Mouse (Mus musculus): ENCODE results near the gene Gm42688. TPM values are rescaled to one million over a fixed set of nuclear protein-coding genes. Genes with fewer than 3 reads are reported as not detected.

Gene Gm42688
- polyA plus RNA-seq, 1 experiment from 2014 or later = 1.2 TPM

DNA sequence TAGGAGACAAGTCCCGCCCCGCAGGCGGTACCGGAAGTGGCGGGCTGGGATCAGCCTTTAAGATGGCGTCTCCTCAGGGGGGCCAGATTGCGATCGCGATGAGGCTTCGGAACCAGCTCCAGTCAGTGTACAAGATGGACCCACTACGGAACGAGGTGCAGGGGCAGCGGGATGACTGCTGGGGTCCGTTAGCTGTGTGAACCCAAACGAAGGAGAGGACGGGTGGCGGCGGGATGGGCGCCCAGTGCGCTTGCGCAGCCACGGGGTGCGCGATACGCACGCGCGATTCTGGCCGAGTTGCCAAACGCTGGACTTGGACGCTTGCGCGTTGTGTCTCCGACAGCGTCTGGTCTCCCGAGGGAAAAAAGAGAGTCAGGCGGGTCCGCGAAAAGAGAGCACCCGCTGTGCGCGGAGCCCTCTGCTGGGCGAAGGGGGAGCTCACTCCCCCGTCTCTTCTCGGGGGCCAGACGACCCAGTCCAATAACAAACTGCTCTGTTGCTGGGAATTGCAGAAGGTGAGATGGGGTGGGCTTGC lies 23.0 kb upstream of the Gm42688 start:
- 0 out of 2 replicates have a peak, but pooled peaks cover 6% of the 10 kb centered on the region for H3K36me3 ChIP-seq (ENCODE audit: control insufficient read depth, insufficient read depth, low read length)
- WGBS (ENCODE audit: insufficient replicate concordance) = under 1% methylated on average over 46 of the region's 46 CpGs
- peaks cover 51% of the 10 kb centered on the region for H3K27me3 ChIP-seq (ENCODE audit: control insufficient read depth, insufficient read depth, low read length)
- peak overlapping the region; percentile 85 for H3K9ac ChIP-seq (ENCODE audit: low read depth, low read length)
- H3K4me3 ChIP-seq (ENCODE audit: low read depth, low read length) = peak overlapping the region; percentile 73
- peak; percentile 93 for ATAC-seq (replicated peaks; ENCODE audit: insufficient number of reproducible peaks, low FRiP score, low TSS enrichment)
- peak overlapping the region; percentile 96 for H3K4me2 ChIP-seq
- no peaks in the 10 kb centered on the region for H3K4me1 ChIP-seq (ENCODE audit: control insufficient read depth, insufficient read depth, low read length)
- no peaks in the 10 kb centered on the region for H3K9me3 ChIP-seq (replicated peaks; ENCODE audit: control insufficient read depth, low read length)
- peak overlapping the region; percentile 77 for H3K27ac ChIP-seq (ENCODE audit: low read depth, low read length)

DNA sequence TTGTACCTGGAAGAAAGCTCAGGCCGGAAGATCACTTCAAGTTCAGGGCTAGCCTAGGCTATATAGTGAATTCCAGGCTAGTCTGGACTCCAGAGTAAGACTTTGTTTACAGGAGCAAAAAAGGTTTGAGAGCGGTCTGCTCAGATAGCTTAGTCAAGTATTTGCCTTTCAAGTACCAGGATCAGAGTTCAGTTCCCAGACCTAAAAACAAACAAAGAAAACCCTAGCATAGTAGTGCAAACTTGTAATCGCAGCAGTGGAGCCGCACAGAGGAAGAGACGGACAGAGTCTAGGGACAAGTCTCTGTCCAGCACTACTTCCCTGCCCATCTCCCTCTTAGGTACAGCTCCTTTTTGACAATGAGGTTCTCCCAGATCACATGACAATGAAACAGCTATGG lies 21.2 kb upstream of the Gm42688 start:
- 91% methylated on average over 5 of the region's 5 CpGs for WGBS (ENCODE audit: insufficient replicate concordance)
- peaks cover 52% of the 10 kb centered on the region for H3K27me3 ChIP-seq (ENCODE audit: control insufficient read depth, insufficient read depth, low read length)
- H3K9me3 ChIP-seq (replicated peaks; ENCODE audit: control insufficient read depth, low read length) = no peaks in the 10 kb centered on the region
- H3K36me3 ChIP-seq (ENCODE audit: control insufficient read depth, insufficient read depth, low read length) = 0 out of 2 replicates have a peak, but pooled peaks cover 6% of the 10 kb centered on the region
- no peak overlapping the region for H3K9ac ChIP-seq (ENCODE audit: low read depth, low read length)
- no peaks in the 10 kb centered on the region for H3K4me1 ChIP-seq (ENCODE audit: control insufficient read depth, insufficient read depth, low read length)
- H3K4me2 ChIP-seq = no peak overlapping the region
- H3K27ac ChIP-seq (ENCODE audit: low read depth, low read length) = no peak overlapping the region
- no peak overlapping the region for H3K4me3 ChIP-seq (ENCODE audit: low read depth, low read length)
- no peak for ATAC-seq (replicated peaks; ENCODE audit: insufficient number of reproducible peaks, low FRiP score, low TSS enrichment)

GRCm38 (mm10) chr6:83083497-83083896 lies 17.9 kb upstream of the Gm42688 start:
- no peak for ATAC-seq (replicated peaks; ENCODE audit: insufficient number of reproducible peaks, low FRiP score, low TSS enrichment)
- Histone ChIP-seq H3K4me3 (ENCODE audit: low read depth, low read length) (no peak overlapping the region), H3K9ac (ENCODE audit: low read depth, low read length) (no peak overlapping the region), H3K4me1 (ENCODE audit: control insufficient read depth, insufficient read depth, low read length) (peaks cover 13% of the 10 kb centered on the region), H3K27me3 (ENCODE audit: control insufficient read depth, insufficient read depth, low read length) (peaks cover 65% of the 10 kb centered on the region), H3K9me3 (replicated peaks; ENCODE audit: control insufficient read depth, low read length) (no peaks in the 10 kb centered on the region), H3K36me3 (ENCODE audit: control insufficient read depth, insufficient read depth, low read length) (0 out of 2 replicates have a peak, but pooled peaks cover 6% of the 10 kb centered on the region), H3K27ac (ENCODE audit: low read depth, low read length) (no peak overlapping the region), H3K4me2 (no peak overlapping the region)
- WGBS (ENCODE audit: insufficient replicate concordance) = 8% methylated on average over 5 of the region's 5 CpGs

DNA sequence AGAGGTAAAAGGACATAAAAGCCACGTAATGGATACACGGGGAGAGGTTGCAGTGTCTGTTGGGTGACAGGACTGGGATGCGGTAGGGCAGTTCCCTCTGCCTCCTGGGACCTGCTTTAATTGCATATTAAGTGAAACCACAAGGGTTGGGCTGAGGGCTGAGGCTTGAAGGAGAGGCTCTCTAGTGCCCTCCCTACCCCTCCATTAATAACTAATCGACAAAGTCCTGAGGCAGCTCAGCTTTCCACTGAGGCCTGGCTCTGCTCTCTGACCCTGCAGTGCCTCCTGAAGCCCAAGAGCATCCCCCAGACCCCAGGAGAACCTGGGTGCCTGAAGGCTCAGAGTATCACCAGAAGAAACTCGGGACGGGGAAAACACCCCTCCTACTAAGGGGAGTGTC lies 16.9 kb upstream of the Gm42688 start:
- no peak overlapping the region for H3K4me2 ChIP-seq
- WGBS (ENCODE audit: insufficient replicate concordance) = 13% methylated on average over 6 of the region's 6 CpGs
- H3K27me3 ChIP-seq (ENCODE audit: control insufficient read depth, insufficient read depth, low read length) = peaks cover 73% of the 10 kb centered on the region
- ATAC-seq (replicated peaks; ENCODE audit: insufficient number of reproducible peaks, low FRiP score, low TSS enrichment) = no peak
- peaks cover 13% of the 10 kb centered on the region for H3K4me1 ChIP-seq (ENCODE audit: control insufficient read depth, insufficient read depth, low read length)
- H3K4me3 ChIP-seq (ENCODE audit: low read depth, low read length) = no peak overlapping the region
- H3K27ac ChIP-seq (ENCODE audit: low read depth, low read length) = no peak overlapping the region
- 0 out of 2 replicates have a peak, but pooled peaks cover 6% of the 10 kb centered on the region for H3K36me3 ChIP-seq (ENCODE audit: control insufficient read depth, insufficient read depth, low read length)
- H3K9me3 ChIP-seq (replicated peaks; ENCODE audit: control insufficient read depth, low read length) = no peaks in the 10 kb centered on the region
- H3K9ac ChIP-seq (ENCODE audit: low read depth, low read length) = no peak overlapping the region

GRCm38 (mm10) chr6:83086121-83087035 lies 15.0 kb upstream of the Gm42688 start, which contains the start of gene Lbx2:
Gene Lbx2 (plus strand): TSS chr6:83086367.
- no peaks in the 10 kb centered on the region for H3K9me3 ChIP-seq (replicated peaks; ENCODE audit: control insufficient read depth, low read length)
- 4% methylated on average over 42 of the region's 42 CpGs for WGBS (ENCODE audit: insufficient replicate concordance)
- no peak for ATAC-seq (replicated peaks; ENCODE audit: insufficient number of reproducible peaks, low FRiP score, low TSS enrichment)
- peaks cover 85% of the 10 kb centered on the region for H3K27me3 ChIP-seq (ENCODE audit: control insufficient read depth, insufficient read depth, low read length)
- peaks cover 13% of the 10 kb centered on the region for H3K4me1 ChIP-seq (ENCODE audit: control insufficient read depth, insufficient read depth, low read length)
- peak within 1 kb of the TSS; percentile 58 for H3K4me2 ChIP-seq
- H3K36me3 ChIP-seq (ENCODE audit: control insufficient read depth, insufficient read depth, low read length) = 0 out of 2 replicates have a peak, but pooled peaks cover 3% of the 10 kb centered on the region
- H3K9ac ChIP-seq (ENCODE audit: low read depth, low read length) = 0 out of 2 replicates have a peak within 1 kb of the TSS, but pooled peaks have one; percentile 22
- no peak within 1 kb of the TSS for H3K27ac ChIP-seq (ENCODE audit: low read depth, low read length)
- peak within 1 kb of the TSS; percentile 41 for H3K4me3 ChIP-seq (ENCODE audit: low read depth, low read length)

GRCm38 (mm10) chr6:83087205-83087925 lies 14.1 kb upstream of the Gm42688 start:
- Histone ChIP-seq H3K9ac (ENCODE audit: low read depth, low read length) (0 out of 2 replicates have a peak overlapping the region, but pooled peaks have one; percentile 31), H3K4me2 (peak overlapping the region; percentile 58), H3K4me1 (ENCODE audit: control insufficient read depth, insufficient read depth, low read length) (peaks cover 13% of the 10 kb centered on the region), H3K27me3 (ENCODE audit: control insufficient read depth, insufficient read depth, low read length) (peaks cover 79% of the 10 kb centered on the region), H3K4me3 (ENCODE audit: low read depth, low read length) (peak overlapping the region; percentile 41), H3K36me3 (ENCODE audit: control insufficient read depth, insufficient read depth, low read length) (no peaks in the 10 kb centered on the region), H3K27ac (ENCODE audit: low read depth, low read length) (no peak overlapping the region), H3K9me3 (replicated peaks; ENCODE audit: control insufficient read depth, low read length) (no peaks in the 10 kb centered on the region)
- ATAC-seq (replicated peaks; ENCODE audit: insufficient number of reproducible peaks, low FRiP score, low TSS enrichment) = no peak
- WGBS (ENCODE audit: insufficient replicate concordance) = 2% methylated on average over 47 of the region's 47 CpGs

DNA sequence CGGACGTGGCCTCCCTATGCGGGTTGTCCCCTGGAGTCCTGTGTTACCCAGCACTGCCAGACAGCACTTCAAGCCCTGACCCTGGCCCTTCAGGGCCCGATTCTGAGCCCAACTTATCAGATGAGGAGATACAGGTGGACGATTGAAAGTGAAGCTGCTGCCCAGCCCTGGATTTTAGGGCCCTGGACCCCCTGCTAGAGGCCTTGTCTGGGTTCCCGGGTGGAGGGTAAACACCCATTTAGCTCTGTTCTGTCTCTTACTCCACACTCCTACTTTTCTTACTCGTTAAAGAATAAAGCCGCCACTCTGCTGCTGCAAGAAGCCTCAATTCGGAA lies 13.5 kb upstream of the Gm42688 start:
- peak overlapping the region; percentile 58 for H3K4me2 ChIP-seq
- H3K4me3 ChIP-seq (ENCODE audit: low read depth, low read length) = peak overlapping the region; percentile 41
- H3K27me3 ChIP-seq (ENCODE audit: control insufficient read depth, insufficient read depth, low read length) = peaks cover 74% of the 10 kb centered on the region
- no peaks in the 10 kb centered on the region for H3K9me3 ChIP-seq (replicated peaks; ENCODE audit: control insufficient read depth, low read length)
- H3K27ac ChIP-seq (ENCODE audit: low read depth, low read length) = no peak overlapping the region
- ATAC-seq (replicated peaks; ENCODE audit: insufficient number of reproducible peaks, low FRiP score, low TSS enrichment) = no peak
- H3K36me3 ChIP-seq (ENCODE audit: control insufficient read depth, insufficient read depth, low read length) = no peaks in the 10 kb centered on the region
- 9% methylated on average over 9 of the region's 9 CpGs for WGBS (ENCODE audit: insufficient replicate concordance)
- 0 out of 2 replicates have a peak overlapping the region, but pooled peaks have one; percentile 31 for H3K9ac ChIP-seq (ENCODE audit: low read depth, low read length)
- peaks cover 13% of the 10 kb centered on the region for H3K4me1 ChIP-seq (ENCODE audit: control insufficient read depth, insufficient read depth, low read length)

DNA sequence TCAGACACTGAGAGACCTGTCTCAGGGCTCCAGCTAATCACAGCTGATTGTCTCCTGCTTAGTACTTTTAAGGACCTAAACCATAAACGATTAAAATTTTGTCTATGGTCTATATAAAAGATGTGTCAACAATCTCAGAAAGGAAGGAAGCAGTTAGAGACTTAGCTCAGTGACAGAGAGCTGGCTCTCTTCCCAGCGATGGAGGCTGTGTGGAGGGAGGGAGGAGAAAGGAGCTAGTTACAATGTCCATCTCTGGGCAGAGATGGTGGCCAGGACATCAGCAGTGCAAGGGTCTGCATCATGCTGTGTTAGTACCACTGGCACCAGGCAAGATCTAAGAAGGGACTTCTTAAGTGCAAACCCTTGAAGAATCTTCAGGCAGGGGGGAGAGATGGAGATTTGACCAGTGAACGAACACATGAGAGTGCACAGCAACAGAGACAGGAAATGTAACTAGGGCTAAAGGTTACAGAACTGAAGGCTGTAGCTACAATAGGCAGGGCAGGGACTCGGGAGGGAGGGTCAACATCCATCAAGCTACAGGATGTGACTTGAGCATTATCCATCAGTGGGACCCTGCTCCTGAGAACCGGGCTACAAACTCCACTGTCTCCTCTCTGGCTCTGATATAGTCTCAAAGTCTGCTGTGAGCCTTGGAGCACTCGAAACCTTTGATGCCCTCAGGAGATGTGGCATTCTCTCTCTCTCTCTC lies 8.8 kb upstream of the Gm42688 start:
- Histone ChIP-seq H3K27ac (ENCODE audit: low read depth, low read length) (no peak overlapping the region), H3K4me1 (ENCODE audit: control insufficient read depth, insufficient read depth, low read length) (peaks cover 4% of the 10 kb centered on the region), H3K9me3 (replicated peaks; ENCODE audit: control insufficient read depth, low read length) (no peaks in the 10 kb centered on the region), H3K36me3 (ENCODE audit: control insufficient read depth, insufficient read depth, low read length) (no peaks in the 10 kb centered on the region), H3K27me3 (ENCODE audit: control insufficient read depth, insufficient read depth, low read length) (peaks cover 31% of the 10 kb centered on the region), H3K4me3 (ENCODE audit: low read depth, low read length) (no peak overlapping the region), H3K9ac (ENCODE audit: low read depth, low read length) (no peak overlapping the region), H3K4me2 (no peak overlapping the region)
- no peak for ATAC-seq (replicated peaks; ENCODE audit: insufficient number of reproducible peaks, low FRiP score, low TSS enrichment)
- WGBS (ENCODE audit: insufficient replicate concordance) = 32% methylated on average over 6 of the region's 6 CpGs

Measured in heart, embryonic 11.5 days (tissue).